Mouse (Mus musculus) lung, embryonic 15.5 days (tissue): ENCODE data around the gene Ifnar1. TPM values are rescaled to one million over a fixed set of nuclear protein-coding genes. Genes with fewer than 3 reads are reported as not detected.

Experiments
- ATAC-seq: fragments of 200-750 bp; cut with Nextera tagmentation; 2 replicates; pipeline ENCODE4 v1.8.0; 2017; ENCODE audit warnings: moderate number of reproducible peaks, borderline replicate concordance; ENCODE audit not compliant: low FRiP score, low TSS enrichment; ENCODE audit errors: extremely low read depth
- H3K27ac ChIP-seq: fragments of 300-500 bp; sonication (generic); 2 replicates; pipeline ENCODE4 v1.5.1; 2015; ENCODE audit warnings: moderate library complexity, mild to moderate bottlenecking, inconsistent platforms
- H3K27me3 ChIP-seq: fragments of 300-500 bp; sonication (generic); 2 replicates; pipeline ENCODE4 v1.6.1; 2015; ENCODE audit warnings: inconsistent platforms
- H3K36me3 ChIP-seq: fragments of 300-500 bp; sonication (generic); 2 replicates; pipeline ENCODE4 v1.6.1; 2015; ENCODE audit warnings: inconsistent platforms
- H3K4me1 ChIP-seq: fragments of 300-500 bp; sonication (generic); 2 replicates; pipeline ENCODE4 v1.6.1; 2015; ENCODE audit warnings: inconsistent platforms
- H3K4me2 ChIP-seq: fragments of 300-500 bp; sonication (generic); 2 replicates; pipeline ENCODE4 v1.6.1; 2015; ENCODE audit warnings: inconsistent platforms, mild to moderate bottlenecking, moderate library complexity
- H3K4me3 ChIP-seq: fragments of 300-500 bp; sonication (generic); 2 replicates; pipeline ENCODE4 v1.5.1; 2015; ENCODE audit warnings: mild to moderate bottlenecking, inconsistent platforms
- H3K9ac ChIP-seq: fragments of 300-500 bp; sonication (generic); 2 replicates; pipeline ENCODE4 v1.6.1; 2015; ENCODE audit warnings: inconsistent platforms
- H3K9me3 ChIP-seq: fragments of 300-500 bp; sonication (generic); 2 replicates; pipeline ENCODE4 v1.6.1; 2016; ENCODE audit warnings: inconsistent platforms
- WGBS: fragments of 180-500 bp; shearing (Covaris S2); methylation state at CpG from one replicate; pipeline ENCODE4 v1.1.7; 2015; 5-methylcytosine and 5-hydroxymethylcytosine counted together
- polyA plus RNA-seq: library from polyadenylated mRNA; unstranded; fragments of >200 nt; fragmentation: Nextera tagmentation; extraction: Ambion mirVana; gene quantifications from 2 replicates; pipeline ENCODE4 v1.2.1, GENCODE M21; 2015

Ifnar1 gene
- polyA plus RNA-seq, 1 experiment from 2014 or later = 68.0 TPM

DNA sequence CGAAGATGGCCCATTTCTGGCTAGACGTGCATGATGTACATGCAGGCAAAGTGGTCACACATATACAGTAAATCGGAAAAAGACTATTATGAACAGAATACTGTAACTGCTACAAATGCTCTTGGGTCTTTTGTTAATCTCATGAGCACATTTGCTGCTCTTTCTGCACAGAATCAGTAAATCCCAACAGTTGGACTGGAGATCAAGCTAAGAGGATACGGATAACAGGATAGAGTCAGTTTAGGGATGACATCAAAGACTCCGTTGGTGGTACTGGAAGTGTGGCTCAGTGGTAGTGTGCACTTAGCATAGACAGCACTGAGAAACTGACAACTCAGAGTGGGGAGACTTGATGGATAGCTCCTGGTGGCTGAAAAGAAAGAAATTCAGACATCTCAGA, 803 bp downstream of the Ifnar1 start:
- no peak for ATAC-seq
- WGBS = 17% methylated on average over 5 of the region's 5 CpGs

DNA sequence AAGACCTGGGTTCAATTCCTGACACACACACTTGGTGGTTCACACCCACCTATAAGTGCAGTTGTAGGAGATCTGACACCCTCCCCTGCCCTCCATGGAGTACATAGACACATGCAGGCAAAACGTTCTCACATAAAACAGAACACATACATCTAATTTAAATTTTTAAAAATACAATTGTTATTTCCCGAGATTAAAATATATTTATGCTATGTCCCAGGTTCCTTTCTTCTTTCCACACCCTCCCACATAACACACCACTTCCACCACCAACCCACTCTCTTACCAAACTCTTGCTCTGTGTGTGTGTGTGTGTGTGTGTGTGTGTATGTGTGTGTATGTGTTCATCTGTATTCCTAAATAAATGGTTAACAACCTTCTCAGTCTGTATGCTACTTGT, 3.0 kb downstream of the Ifnar1 start:
- H3K4me2 ChIP-seq = no peak overlapping the region
- H3K36me3 ChIP-seq = peaks cover 31% of the 10 kb centered on the region
- H3K27ac ChIP-seq = no peak overlapping the region
- WGBS = 84% methylated on average over 2 of the region's 2 CpGs
- ATAC-seq = no peak
- peaks cover 21% of the 10 kb centered on the region for H3K4me1 ChIP-seq
- H3K9me3 ChIP-seq = no peaks in the 10 kb centered on the region
- H3K4me3 ChIP-seq = no peak overlapping the region
- no peaks in the 10 kb centered on the region for H3K27me3 ChIP-seq
- H3K9ac ChIP-seq = no peak overlapping the region

More for the DNA sequence above, 803 bp downstream of the Ifnar1 start:
- Histone ChIP-seq H3K4me2 (peak overlapping the region; percentile 63), H3K27me3 (no peaks in the 10 kb centered on the region), H3K9me3 (no peaks in the 10 kb centered on the region), H3K36me3 (peaks cover 13% of the 10 kb centered on the region), H3K9ac (peak overlapping the region; percentile 93), H3K27ac (peak overlapping the region; percentile 98), H3K4me1 (peaks cover 21% of the 10 kb centered on the region), H3K4me3 (peak overlapping the region; percentile 88)

DNA sequence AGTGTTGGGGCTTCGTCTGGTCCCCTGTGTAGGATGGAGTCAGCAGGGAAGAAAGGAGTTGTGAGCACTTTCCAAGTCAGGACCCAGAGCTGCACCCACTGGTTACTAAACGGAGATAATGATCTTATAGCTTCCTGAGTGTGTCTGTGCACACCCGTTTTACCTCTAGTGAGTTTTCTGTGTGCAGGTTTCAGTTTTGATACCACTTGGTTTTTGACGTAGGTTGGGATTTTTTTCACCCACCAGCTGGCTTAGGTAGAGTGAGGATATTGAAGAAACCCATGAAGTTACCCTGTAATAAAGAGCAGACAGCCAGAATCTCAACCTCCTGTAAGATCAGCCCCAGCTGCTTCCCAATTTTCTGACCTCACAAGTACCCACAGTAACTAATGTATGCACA, 5.9 kb downstream of the Ifnar1 start:
- H3K27me3 ChIP-seq = no peaks in the 10 kb centered on the region
- H3K4me1 ChIP-seq = peaks cover 15% of the 10 kb centered on the region
- H3K27ac ChIP-seq = no peak overlapping the region
- H3K36me3 ChIP-seq = peaks cover 57% of the 10 kb centered on the region
- H3K4me2 ChIP-seq = no peak overlapping the region
- H3K4me3 ChIP-seq = no peak overlapping the region
- no peak for ATAC-seq
- H3K9me3 ChIP-seq = no peaks in the 10 kb centered on the region
- WGBS = 82% methylated on average over 4 of the region's 4 CpGs
- no peak overlapping the region for H3K9ac ChIP-seq

DNA sequence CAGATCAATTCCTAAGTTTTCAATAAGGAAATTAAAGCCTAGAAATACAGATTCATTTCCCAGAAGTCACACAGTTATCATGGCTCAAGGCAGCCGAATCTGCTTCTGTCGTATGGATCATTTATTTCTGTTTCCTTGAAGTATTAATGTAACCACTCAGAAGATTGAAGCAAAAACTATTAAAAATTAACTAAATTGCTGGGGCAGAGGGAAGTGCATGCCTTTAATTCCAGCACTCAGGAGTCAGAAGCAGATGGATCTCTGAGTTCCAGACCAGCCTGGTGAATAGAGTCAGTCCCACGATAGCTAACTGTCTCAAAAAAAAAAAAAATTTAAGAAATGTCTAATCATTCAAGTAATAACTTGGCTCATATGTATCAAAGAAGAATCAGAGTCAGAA, 6.4 kb downstream of the Ifnar1 start:
- no peak overlapping the region for H3K9ac ChIP-seq
- no peaks in the 10 kb centered on the region for H3K9me3 ChIP-seq
- H3K4me2 ChIP-seq = no peak overlapping the region
- ATAC-seq = no peak
- H3K36me3 ChIP-seq = peaks cover 63% of the 10 kb centered on the region
- H3K4me1 ChIP-seq = peaks cover 9% of the 10 kb centered on the region
- no peaks in the 10 kb centered on the region for H3K27me3 ChIP-seq
- 79% methylated on average over 3 of the region's 3 CpGs for WGBS
- no peak overlapping the region for H3K27ac ChIP-seq
- H3K4me3 ChIP-seq = no peak overlapping the region

DNA sequence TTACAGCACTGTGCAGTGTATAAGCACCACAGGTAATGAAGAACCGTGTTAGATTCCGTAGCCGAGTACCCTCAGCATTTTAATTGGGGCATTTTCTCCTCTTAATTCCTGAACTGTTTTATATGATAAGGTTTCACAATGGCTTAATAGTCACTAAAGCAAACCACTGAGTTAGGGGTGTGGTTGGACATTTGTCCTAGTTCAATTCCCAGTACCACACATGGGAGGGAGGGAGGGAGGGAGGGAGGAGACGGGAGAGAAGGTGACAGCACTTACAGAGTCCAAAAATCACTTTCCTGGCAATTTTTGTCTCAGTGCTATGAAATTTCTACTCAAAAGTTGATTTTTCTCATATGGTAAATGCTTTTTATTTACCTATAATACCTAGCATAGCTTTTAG, 10.5 kb downstream of the Ifnar1 start:
- Histone ChIP-seq H3K4me1 (no peaks in the 10 kb centered on the region), H3K4me3 (no peak overlapping the region), H3K4me2 (no peak overlapping the region), H3K9me3 (no peaks in the 10 kb centered on the region), H3K27me3 (no peaks in the 10 kb centered on the region), H3K9ac (no peak overlapping the region), H3K36me3 (peaks cover 90% of the 10 kb centered on the region), H3K27ac (no peak overlapping the region)
- WGBS = 88% methylated on average over 4 of the region's 4 CpGs
- no peak for ATAC-seq

DNA sequence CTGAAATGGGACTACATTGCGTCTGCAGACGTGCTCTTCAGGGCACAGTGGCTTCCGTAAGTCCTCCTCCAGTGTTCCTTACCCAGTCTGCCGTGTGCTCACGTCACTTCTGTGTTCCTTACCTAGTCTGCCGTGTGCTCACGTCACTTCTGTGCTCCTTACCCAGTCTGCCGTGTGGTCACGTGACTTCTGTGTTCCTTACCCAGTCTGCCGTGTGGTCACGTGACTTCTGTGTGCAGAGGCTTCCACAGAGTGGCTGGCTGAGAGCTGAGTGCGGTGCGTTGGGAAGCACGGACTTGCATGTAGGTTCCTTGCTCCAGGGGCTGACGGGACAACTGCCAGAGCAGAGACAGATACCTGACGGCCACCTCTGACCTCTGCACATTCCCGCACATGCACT, 11.2 kb downstream of the Ifnar1 start:
- no peak overlapping the region for H3K27ac ChIP-seq
- H3K27me3 ChIP-seq = no peaks in the 10 kb centered on the region
- no peak overlapping the region for H3K4me3 ChIP-seq
- no peak overlapping the region for H3K9ac ChIP-seq
- no peak overlapping the region for H3K4me2 ChIP-seq
- WGBS = 93% methylated on average over 17 of the region's 17 CpGs
- no peak for ATAC-seq
- H3K9me3 ChIP-seq = no peaks in the 10 kb centered on the region
- no peaks in the 10 kb centered on the region for H3K4me1 ChIP-seq
- peaks cover 90% of the 10 kb centered on the region for H3K36me3 ChIP-seq

DNA sequence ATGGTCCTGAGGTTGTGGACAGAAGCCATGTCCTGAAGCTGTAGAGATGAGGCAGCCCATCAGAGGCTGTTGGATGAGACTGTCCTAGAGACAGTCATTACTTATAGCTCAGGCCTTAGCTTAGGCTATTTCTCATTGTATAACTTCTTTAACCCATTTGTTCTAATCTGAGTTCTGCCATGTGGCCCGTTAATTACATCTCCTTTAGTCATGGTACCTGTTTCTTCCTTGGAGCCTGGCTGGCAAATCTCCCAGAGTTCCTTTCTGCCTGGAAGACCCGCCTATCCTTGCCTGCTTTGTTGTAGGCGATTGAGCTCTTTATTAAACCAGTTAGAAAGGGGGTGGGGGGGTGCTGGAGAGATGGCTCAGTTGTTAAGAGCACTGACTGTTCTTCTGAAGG, 11.7 kb downstream of the Ifnar1 start:
- H3K27ac ChIP-seq = no peak overlapping the region
- H3K9ac ChIP-seq = no peak overlapping the region
- peaks cover 90% of the 10 kb centered on the region for H3K36me3 ChIP-seq
- no peaks in the 10 kb centered on the region for H3K4me1 ChIP-seq
- 87% methylated on average over 3 of the region's 3 CpGs for WGBS
- no peak for ATAC-seq
- no peak overlapping the region for H3K4me2 ChIP-seq
- H3K27me3 ChIP-seq = no peaks in the 10 kb centered on the region
- H3K9me3 ChIP-seq = no peaks in the 10 kb centered on the region
- no peak overlapping the region for H3K4me3 ChIP-seq

DNA sequence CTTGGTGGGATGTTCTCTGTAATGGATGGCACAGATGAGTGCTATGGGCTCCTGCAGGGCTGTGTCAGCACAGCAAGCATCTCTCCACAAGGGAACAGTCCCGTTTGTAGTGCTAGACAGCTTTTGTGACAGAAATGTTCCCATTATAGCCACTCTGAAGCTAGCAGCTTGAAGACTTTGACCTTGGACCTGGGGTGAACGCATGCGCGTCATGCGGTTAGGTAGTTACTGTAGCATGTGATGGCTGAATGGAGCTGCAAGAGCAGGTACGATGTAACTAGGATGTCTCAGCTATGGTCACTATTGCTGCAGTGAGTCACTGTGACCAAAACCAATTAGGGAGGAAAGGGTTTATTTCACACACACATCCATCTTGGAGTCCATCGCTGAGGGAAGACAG, 13.0 kb downstream of the Ifnar1 start:
- Histone ChIP-seq H3K4me3 (no peak overlapping the region), H3K9me3 (no peaks in the 10 kb centered on the region), H3K4me1 (no peaks in the 10 kb centered on the region), H3K9ac (no peak overlapping the region), H3K4me2 (no peak overlapping the region), H3K27ac (no peak overlapping the region), H3K27me3 (no peaks in the 10 kb centered on the region), H3K36me3 (peaks cover 88% of the 10 kb centered on the region)
- WGBS = 90% methylated on average over 7 of the region's 7 CpGs
- ATAC-seq = no peak

DNA sequence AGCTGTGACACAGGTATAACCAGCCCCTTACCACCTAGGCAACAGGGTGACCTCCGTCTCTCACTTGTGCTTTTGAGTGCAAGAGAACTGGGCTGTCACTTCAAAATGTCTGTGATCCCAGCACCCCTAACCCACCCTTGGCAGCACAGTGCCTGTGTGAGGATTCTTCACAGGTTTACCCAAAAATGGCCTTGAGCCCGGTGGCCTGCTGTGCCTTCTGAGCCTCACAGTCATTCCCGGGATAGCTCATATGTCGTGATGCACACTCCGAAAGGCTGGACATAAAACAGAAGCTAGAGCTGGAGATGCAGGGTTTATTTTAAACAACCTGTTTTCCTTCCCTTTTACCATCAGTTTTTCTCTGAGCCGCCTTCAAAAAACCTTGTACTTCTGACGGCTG, 19.7 kb downstream of the Ifnar1 start:
- no peaks in the 10 kb centered on the region for H3K9me3 ChIP-seq
- H3K27ac ChIP-seq = no peak overlapping the region
- peaks cover 71% of the 10 kb centered on the region for H3K36me3 ChIP-seq
- no peak overlapping the region for H3K4me3 ChIP-seq
- no peaks in the 10 kb centered on the region for H3K27me3 ChIP-seq
- no peaks in the 10 kb centered on the region for H3K4me1 ChIP-seq
- 89% methylated on average over 7 of the region's 7 CpGs for WGBS
- ATAC-seq = no peak
- H3K9ac ChIP-seq = no peak overlapping the region
- no peak overlapping the region for H3K4me2 ChIP-seq

DNA sequence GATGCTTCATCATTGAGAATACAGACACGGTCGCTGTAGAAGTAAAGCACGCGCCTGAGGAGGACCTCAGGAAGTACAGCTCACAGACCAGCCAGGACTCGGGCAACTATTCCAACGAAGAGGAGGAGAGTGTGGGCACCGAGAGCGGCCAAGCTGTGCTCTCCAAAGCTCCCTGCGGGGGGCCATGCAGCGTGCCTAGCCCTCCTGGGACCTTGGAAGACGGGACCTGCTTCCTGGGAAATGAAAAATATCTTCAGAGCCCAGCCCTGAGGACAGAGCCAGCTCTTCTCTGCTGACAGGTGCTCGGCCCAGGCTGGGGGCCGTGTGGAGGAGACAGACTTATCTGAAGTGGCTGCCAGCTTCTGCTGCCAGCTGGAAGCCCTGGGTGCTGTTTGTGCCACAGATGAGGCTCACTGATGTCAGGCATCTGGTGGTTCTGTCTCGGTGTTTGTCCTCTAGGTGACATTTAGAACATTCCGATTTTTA, 20.1 kb downstream of the Ifnar1 start:
- Histone ChIP-seq H3K4me1 (no peaks in the 10 kb centered on the region), H3K27ac (no peak overlapping the region), H3K36me3 (peaks cover 66% of the 10 kb centered on the region), H3K27me3 (no peaks in the 10 kb centered on the region), H3K9ac (no peak overlapping the region), H3K4me2 (no peak overlapping the region), H3K9me3 (no peaks in the 10 kb centered on the region), H3K4me3 (no peak overlapping the region)
- ATAC-seq = no peak
- 82% methylated on average over 15 of the region's 15 CpGs for WGBS

DNA sequence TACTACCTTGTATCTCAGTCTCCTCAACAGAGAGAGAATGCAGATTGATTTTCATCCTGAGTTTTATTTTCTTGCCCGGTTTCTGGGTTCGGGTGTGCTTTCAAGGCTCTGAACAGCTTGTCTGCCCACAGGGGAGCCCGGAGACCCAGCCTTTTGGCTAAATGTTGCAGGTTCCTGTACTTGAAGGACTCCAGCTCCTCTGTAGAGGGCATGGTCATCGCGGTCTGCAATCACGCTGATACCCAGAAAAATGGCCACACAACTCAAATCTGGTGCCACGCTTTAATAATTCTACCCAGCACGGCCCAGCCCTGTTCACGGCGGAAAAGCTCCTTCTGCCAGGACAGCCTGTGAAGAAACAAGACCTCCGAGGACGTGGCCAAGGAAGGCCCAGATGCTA, 21.4 kb downstream of the Ifnar1 start:
- no peak overlapping the region for H3K27ac ChIP-seq
- H3K4me1 ChIP-seq = no peaks in the 10 kb centered on the region
- peaks cover 55% of the 10 kb centered on the region for H3K36me3 ChIP-seq
- no peaks in the 10 kb centered on the region for H3K27me3 ChIP-seq
- ATAC-seq = no peak
- no peak overlapping the region for H3K4me2 ChIP-seq
- 92% methylated on average over 12 of the region's 12 CpGs for WGBS
- H3K9ac ChIP-seq = no peak overlapping the region
- no peak overlapping the region for H3K4me3 ChIP-seq
- H3K9me3 ChIP-seq = no peaks in the 10 kb centered on the region

DNA sequence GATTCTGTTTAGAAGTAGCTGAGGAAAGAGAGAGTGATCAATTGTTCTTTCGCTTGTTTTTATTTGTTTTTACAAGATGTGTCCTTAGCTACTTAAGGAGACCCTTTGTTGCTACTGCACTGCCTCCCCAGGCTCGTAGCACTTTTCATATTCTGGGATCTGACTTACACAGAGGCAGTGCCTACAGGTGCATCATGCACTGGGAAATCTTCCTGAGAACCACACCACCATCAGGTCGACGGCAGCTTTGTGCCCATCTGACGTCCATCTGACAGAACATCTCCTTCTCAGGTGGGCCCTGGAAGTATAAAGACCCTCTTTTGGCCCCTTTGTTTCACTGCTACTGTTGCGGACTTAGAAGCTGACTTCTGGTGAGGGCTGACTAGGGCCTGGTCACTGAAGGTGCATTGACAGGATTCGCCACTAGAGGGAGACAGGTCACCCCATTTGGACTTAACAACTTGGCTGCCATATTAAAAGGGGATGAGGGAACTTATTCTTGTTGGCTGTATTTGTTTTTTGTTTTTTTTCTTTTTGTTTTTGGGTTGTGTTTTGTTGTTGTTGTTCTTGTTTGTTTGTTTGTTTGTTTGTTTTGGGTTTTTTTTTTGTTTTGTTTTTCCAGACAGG, 27.2 kb downstream of the Ifnar1 start:
- H3K9ac ChIP-seq = no peak overlapping the region
- no peak for ATAC-seq
- no peaks in the 10 kb centered on the region for H3K9me3 ChIP-seq
- no peak overlapping the region for H3K27ac ChIP-seq
- no peaks in the 10 kb centered on the region for H3K4me1 ChIP-seq
- 33% methylated on average over 7 of the region's 7 CpGs for WGBS
- H3K36me3 ChIP-seq = peaks cover 4% of the 10 kb centered on the region; the same call in 1 of the 2 replicates
- no peak overlapping the region for H3K4me2 ChIP-seq
- no peak overlapping the region for H3K4me3 ChIP-seq
- no peaks in the 10 kb centered on the region for H3K27me3 ChIP-seq

DNA sequence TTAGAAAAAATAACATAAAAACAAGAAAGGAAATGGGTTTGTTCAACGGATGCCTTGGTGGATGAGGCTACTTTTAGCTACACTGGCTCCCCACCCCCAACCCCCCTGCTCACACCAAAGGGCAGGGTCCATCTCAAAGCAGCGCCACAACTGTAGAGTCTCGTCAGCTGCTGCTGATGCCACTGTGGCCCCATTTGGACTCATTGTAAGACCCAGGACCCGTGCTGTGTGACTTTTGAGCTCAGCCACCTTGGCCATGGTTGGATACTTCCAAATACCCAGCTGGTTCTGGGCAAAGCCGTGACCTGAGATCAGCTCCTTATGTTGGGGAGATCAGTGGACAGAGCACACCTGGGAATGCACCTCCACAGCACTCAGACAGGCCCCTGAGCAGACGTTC, 28.1 kb downstream of the Ifnar1 start:
- no peak overlapping the region for H3K4me2 ChIP-seq
- no peaks in the 10 kb centered on the region for H3K9me3 ChIP-seq
- H3K4me1 ChIP-seq = no peaks in the 10 kb centered on the region
- WGBS = 79% methylated on average over 6 of the region's 6 CpGs
- H3K27ac ChIP-seq = no peak overlapping the region
- no peak overlapping the region for H3K4me3 ChIP-seq
- H3K9ac ChIP-seq = no peak overlapping the region
- no peaks in the 10 kb centered on the region for H3K27me3 ChIP-seq
- no peak for ATAC-seq
- no peaks in the 10 kb centered on the region for H3K36me3 ChIP-seq
